Mouse (Mus musculus): Measurements from ENCODE around the gene Col6a5.
"Not testable (repeated sequence)": the region's sequence is repeated elsewhere in the genome, so short reads cannot be mapped to it uniquely, and the experiment has no call there.

Col6a5 gene

GRCm38 (mm10) chr9:105909352-105909751 is 51.1 kb downstream of the Col6a5 start:
- DNase-seq (ENCODE audit: low read depth): no peak

GRCm38 (mm10) chr9:105907411-105907810 is 53.0 kb downstream of the Col6a5 start:
- DNase-seq (ENCODE audit: low read depth): no peak

DNA sequence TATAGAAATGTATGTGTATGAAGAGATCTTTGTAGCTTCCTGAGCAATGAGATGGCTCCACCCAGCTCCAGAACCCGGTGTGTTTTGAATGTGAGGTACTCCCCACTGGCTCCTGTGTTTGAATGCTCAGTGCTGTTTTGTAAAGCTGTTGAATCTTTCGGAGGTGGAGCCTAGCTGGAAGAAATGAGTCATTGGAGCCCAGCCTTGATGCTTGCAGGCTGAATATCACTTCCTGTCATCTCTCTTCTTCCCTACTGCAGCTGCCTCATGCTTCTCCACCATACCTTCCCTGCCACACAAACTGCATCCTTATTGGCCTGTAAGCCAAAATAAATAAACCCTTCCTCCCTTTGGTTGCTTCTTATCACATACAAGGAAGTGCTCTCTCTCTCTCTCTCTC is 72.9 kb downstream of the Col6a5 start:
- peak; percentile 83 for DNase-seq (ENCODE audit: low read depth)

GRCm38 (mm10) chr9:105884656-105885430 is 75.6 kb downstream of the Col6a5 start:
- DNase-seq (ENCODE audit: low read depth): no peak

GRCm38 (mm10) chr9:105880743-105881142 is 79.7 kb downstream of the Col6a5 start:
- no peak for DNase-seq (ENCODE audit: low read depth)

GRCm38 (mm10) chr9:105878365-105879108 is 81.9 kb downstream of the Col6a5 start:
- no peak for DNase-seq (ENCODE audit: low read depth)

DNA sequence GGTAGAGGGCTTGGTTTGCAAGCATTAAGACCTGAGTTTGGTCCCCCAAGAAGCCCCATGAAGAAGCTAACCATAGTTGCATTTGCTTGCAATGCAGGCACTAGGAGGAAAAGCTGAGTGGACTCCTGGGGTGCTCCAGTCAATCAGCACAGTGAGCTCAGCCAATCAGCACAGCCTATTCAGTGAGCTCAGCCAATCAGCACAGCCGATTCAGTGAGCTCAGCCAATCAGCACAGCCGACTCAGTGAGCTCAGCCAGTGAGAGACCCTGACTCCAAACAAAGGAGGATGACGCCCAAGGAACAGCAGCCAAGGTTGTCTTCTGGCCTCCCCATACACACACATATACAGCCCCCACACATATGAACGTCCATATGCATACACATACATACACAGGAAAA is 84.3 kb downstream of the Col6a5 start:
- DNase-seq (ENCODE audit: low read depth): no peak

GRCm38 (mm10) chr9:105871643-105872042 is 88.8 kb downstream of the Col6a5 start:
- no peak for DNase-seq (ENCODE audit: low read depth)

DNA sequence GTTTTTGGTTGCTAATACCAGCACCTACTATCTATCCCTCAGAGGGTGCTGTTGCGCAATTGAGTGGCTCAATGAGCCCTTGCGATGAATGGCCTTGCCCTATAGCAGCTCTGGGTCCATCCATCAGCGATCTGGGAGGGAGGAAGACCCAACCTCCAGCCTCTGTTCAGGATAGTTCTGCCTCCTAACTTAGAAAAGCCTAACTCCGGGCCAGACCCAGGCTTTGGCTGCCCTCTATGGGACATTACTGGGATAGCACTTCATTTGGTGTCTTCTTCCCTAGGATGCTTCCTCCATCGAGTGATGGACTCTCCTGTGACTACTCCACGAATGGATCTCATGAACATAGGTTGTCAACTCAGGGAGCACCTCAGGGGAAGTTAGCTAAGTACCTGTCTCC is 102.7 kb downstream of the Col6a5 start:
- DNase-seq (ENCODE audit: low read depth): peak; percentile 59

DNA sequence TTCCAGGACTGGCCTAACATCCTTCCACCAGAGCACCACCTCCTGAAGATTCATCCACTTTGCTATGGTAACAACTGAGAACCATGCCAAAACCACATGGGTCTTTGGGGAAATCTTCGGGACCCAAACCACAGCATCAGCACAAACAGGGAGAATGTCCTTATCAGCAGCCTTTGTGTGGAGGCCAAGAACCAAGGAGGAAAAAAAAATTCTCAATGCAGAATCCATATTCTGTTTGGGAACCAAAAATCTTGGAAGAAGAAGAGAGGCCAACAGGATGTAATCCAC is 107.7 kb downstream of the Col6a5 start:
- DNase-seq (ENCODE audit: low read depth): no peak

DNA sequence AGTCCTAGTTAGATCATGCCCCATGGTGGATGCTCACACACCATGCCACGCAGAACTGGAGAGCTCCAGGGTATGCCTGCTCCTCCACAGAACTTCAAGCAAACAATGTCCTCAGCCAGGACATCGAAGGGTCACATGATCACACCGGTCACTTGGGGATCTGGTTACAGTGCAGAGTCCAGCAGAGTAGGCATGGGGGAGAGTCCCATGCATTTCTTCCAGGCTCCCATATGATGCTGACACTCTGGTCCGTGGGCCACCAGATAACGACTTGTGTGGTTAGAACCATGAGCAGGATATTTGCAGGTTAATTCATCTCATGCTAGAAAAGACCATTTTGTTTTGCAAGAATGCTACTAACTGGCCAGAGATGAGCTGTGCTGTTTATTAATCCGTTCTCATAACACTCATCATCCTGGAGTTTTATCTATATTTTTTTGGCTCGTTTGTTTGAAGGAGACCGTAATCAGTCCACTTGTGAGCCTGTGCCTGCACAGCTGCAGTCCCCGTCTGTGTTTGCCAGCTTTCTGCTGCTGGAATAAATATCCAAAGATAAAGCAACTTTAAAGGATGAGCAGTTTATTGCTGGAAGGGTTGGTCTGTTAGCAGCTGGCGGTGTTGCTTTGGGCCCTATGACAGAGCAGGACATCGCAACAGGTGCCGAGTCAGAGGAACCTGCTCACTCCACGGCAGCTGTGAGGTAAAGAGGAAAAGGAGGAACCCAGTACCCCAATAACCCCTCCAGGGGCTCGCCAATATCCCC is 108.2 kb downstream of the Col6a5 start:
- no peak for DNase-seq (ENCODE audit: low read depth)

GRCm38 (mm10) chr9:105851011-105851410 is 109.4 kb downstream of the Col6a5 start:
- DNase-seq (ENCODE audit: low read depth): no peak

- DNase-seq (ENCODE audit: low read depth): no peak
Observed at GRCm38 (mm10) chr9:105848396-105848795, 112.0 kb downstream of the Col6a5 start.

- DNase-seq (ENCODE audit: low read depth): no peak
Observed at GRCm38 (mm10) chr9:105847261-105847660, 113.2 kb downstream of the Col6a5 start.

DNA sequence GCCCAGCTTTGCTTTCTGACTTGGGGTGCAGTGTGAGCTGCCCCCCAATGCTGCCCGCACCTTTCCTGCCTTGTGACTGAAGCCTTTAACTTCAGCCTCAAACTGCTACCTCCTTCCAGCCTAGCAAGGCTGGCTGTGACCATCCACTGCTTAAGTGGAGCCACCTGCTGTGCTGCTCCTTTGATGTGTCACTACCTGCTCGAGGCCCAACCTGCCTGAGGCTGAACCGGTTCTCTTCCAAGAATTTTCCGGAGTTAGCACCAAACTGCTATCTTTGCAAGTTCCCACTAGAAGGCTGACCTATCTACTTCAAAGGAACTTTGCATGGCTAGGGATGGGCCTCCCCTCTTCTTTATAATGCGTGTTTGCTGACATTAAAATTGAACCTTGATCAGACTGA is 119.1 kb downstream of the Col6a5 start:
- not testable (repeated sequence) for DNase-seq (ENCODE audit: low read depth)

- no peak for DNase-seq (ENCODE audit: low read depth)
Observed at GRCm38 (mm10) chr9:105839147-105839515, 121.3 kb downstream of the Col6a5 start.

- DNase-seq (ENCODE audit: low read depth): no peak
Observed at GRCm38 (mm10) chr9:105838396-105839146, 121.9 kb downstream of the Col6a5 start.

- no peak for DNase-seq (ENCODE audit: low read depth)
Observed at GRCm38 (mm10) chr9:105835587-105835986, 124.9 kb downstream of the Col6a5 start.

- no peak for DNase-seq (ENCODE audit: low read depth)
Observed at GRCm38 (mm10) chr9:105834799-105835198, 125.6 kb downstream of the Col6a5 start.

DNA sequence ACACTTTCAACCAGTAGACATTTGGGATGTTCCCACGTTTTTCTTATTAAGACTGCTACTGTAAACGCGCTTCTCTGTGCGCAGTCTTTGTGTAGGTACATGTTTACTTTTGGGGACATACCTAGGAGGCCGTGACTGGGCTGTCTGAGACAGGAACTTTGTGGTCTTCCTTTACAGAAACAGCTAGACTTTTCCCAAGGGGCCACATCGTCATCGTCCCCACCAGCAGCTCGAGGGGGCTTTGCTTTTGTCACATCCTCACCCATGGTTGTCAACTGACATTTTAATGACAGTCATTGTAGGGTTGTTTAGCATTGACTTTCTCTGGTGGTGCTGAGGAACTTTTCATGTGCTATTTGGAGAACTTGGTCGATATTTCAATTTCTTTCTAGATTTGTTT is 129.2 kb downstream of the Col6a5 start:
- no peak for DNase-seq (ENCODE audit: low read depth)

- DNase-seq (ENCODE audit: low read depth): no peak
Observed at GRCm38 (mm10) chr9:105827791-105828385, 132.6 kb downstream of the Col6a5 start, which contains the start of gene Col6a6. TSS of gene Col6a6 (minus strand) at chr9:105828160.
